Mouse (Mus musculus): ENCODE measurements at regions not wholly inside any gene's neighbourhood (a gene's known extent, or its start where the extent isn't known, plus 50 kb on each side); places are given as distances from the start of the nearest gene placed in this dataset.

- TF ChIP-seq POLR2A (IDR thresholded peaks at IDR 0.05; ENCODE audit: borderline replicate concordance, insufficient read depth, low read length) (no peak), CTCF (IDR thresholded peaks at IDR 0.05; ENCODE audit: borderline replicate concordance, insufficient read depth, low read depth, low read length) (no peak)
- Histone ChIP-seq H3K27me3 (ENCODE audit: control insufficient read depth, insufficient read depth, low read length) (no peaks in the 10 kb centered on the region), H3K27ac (ENCODE audit: insufficient read depth, low read length) (no peak overlapping the region), H3K4me1 (ENCODE audit: control insufficient read depth, insufficient read depth, low read length) (no peaks in the 10 kb centered on the region), H3K4me3 (replicated peaks; ENCODE audit: insufficient read depth, low read depth, low read length) (no peak overlapping the region)
- no peak for DNase-seq
- WGBS = 93% methylated on average over 5 of the region's 5 CpGs
Observed at GRCm38 (mm10) chr15:96179511-96179910, 107.8 kb upstream of the Arid2 start.

- Histone ChIP-seq H3K4me3 (replicated peaks; ENCODE audit: insufficient read depth, low read depth, low read length) (no peak overlapping the region), H3K4me1 (ENCODE audit: control insufficient read depth, insufficient read depth, low read length) (no peaks in the 10 kb centered on the region), H3K27me3 (ENCODE audit: control insufficient read depth, insufficient read depth, low read length) (no peaks in the 10 kb centered on the region), H3K27ac (ENCODE audit: insufficient read depth, low read length) (no peak overlapping the region)
- WGBS = 90% methylated on average over 5 of the region's 5 CpGs
- DNase-seq = no peak
- TF ChIP-seq POLR2A (IDR thresholded peaks at IDR 0.05; ENCODE audit: borderline replicate concordance, insufficient read depth, low read length) (no peak), CTCF (IDR thresholded peaks at IDR 0.05; ENCODE audit: borderline replicate concordance, insufficient read depth, low read depth, low read length) (no peak)
Observed at GRCm38 (mm10) chr15:96180036-96180435, 107.3 kb upstream of the Arid2 start.

- TF ChIP-seq POLR2A (IDR thresholded peaks at IDR 0.05; ENCODE audit: borderline replicate concordance, insufficient read depth, low read length) = no peak
- no peak for TF ChIP-seq CTCF (IDR thresholded peaks at IDR 0.05; ENCODE audit: borderline replicate concordance, insufficient read depth, low read depth, low read length)
- Histone ChIP-seq H3K4me3 (replicated peaks; ENCODE audit: insufficient read depth, low read depth, low read length) (no peak overlapping the region), H3K4me1 (ENCODE audit: control insufficient read depth, insufficient read depth, low read length) (no peaks in the 10 kb centered on the region), H3K27ac (ENCODE audit: insufficient read depth, low read length) (no peak overlapping the region), H3K27me3 (ENCODE audit: control insufficient read depth, insufficient read depth, low read length) (no peaks in the 10 kb centered on the region)
- 93% methylated on average over 8 of the region's 8 CpGs for WGBS
- no peak for DNase-seq
Observed at GRCm38 (mm10) chr15:96180977-96181376, 106.3 kb upstream of the Arid2 start.

- Histone ChIP-seq H3K4me1 (ENCODE audit: control insufficient read depth, insufficient read depth, low read length) (no peaks in the 10 kb centered on the region), H3K27ac (ENCODE audit: insufficient read depth, low read length) (no peak overlapping the region), H3K4me3 (replicated peaks; ENCODE audit: insufficient read depth, low read depth, low read length) (no peak overlapping the region), H3K27me3 (ENCODE audit: control insufficient read depth, insufficient read depth, low read length) (no peaks in the 10 kb centered on the region)
- DNase-seq = no peak
- TF ChIP-seq POLR2A (IDR thresholded peaks at IDR 0.05; ENCODE audit: borderline replicate concordance, insufficient read depth, low read length) (no peak), CTCF (IDR thresholded peaks at IDR 0.05; ENCODE audit: borderline replicate concordance, insufficient read depth, low read depth, low read length) (no peak)
- WGBS = 83% methylated on average over 5 of the region's 5 CpGs
Observed at GRCm38 (mm10) chr15:96182313-96182712, 105.0 kb upstream of the Arid2 start.

GRCm38 (mm10) chr15:96183069-96183468, 104.2 kb upstream of the Arid2 start:
- Histone ChIP-seq H3K4me3 (replicated peaks; ENCODE audit: insufficient read depth, low read depth, low read length) (no peak overlapping the region), H3K27ac (ENCODE audit: insufficient read depth, low read length) (no peak overlapping the region), H3K27me3 (ENCODE audit: control insufficient read depth, insufficient read depth, low read length) (no peaks in the 10 kb centered on the region), H3K4me1 (ENCODE audit: control insufficient read depth, insufficient read depth, low read length) (no peaks in the 10 kb centered on the region)
- no peak for DNase-seq
- TF ChIP-seq CTCF (IDR thresholded peaks at IDR 0.05; ENCODE audit: borderline replicate concordance, insufficient read depth, low read depth, low read length) = no peak
- TF ChIP-seq POLR2A (IDR thresholded peaks at IDR 0.05; ENCODE audit: borderline replicate concordance, insufficient read depth, low read length) = no peak
- 48% methylated on average over 6 of the region's 6 CpGs for WGBS

GRCm38 (mm10) chr15:96184666-96185065, 102.7 kb upstream of the Arid2 start:
- Histone ChIP-seq H3K4me1 (ENCODE audit: control insufficient read depth, insufficient read depth, low read length) (no peaks in the 10 kb centered on the region), H3K27ac (ENCODE audit: insufficient read depth, low read length) (no peak overlapping the region), H3K4me3 (replicated peaks; ENCODE audit: insufficient read depth, low read depth, low read length) (no peak overlapping the region), H3K27me3 (ENCODE audit: control insufficient read depth, insufficient read depth, low read length) (no peaks in the 10 kb centered on the region)
- no peak for DNase-seq
- no peak for TF ChIP-seq POLR2A (IDR thresholded peaks at IDR 0.05; ENCODE audit: borderline replicate concordance, insufficient read depth, low read length)
- TF ChIP-seq CTCF (IDR thresholded peaks at IDR 0.05; ENCODE audit: borderline replicate concordance, insufficient read depth, low read depth, low read length) = no peak
- 75% methylated on average over 8 of the region's 8 CpGs for WGBS

- TF ChIP-seq CTCF (IDR thresholded peaks at IDR 0.05; ENCODE audit: borderline replicate concordance, insufficient read depth, low read depth, low read length) (no peak), POLR2A (IDR thresholded peaks at IDR 0.05; ENCODE audit: borderline replicate concordance, insufficient read depth, low read length) (no peak)
- WGBS = 24% methylated on average over 4 of the region's 4 CpGs
- H3K27ac ChIP-seq (ENCODE audit: insufficient read depth, low read length) = no peak overlapping the region
- H3K4me3 ChIP-seq (replicated peaks; ENCODE audit: insufficient read depth, low read depth, low read length) = no peak overlapping the region
- H3K4me1 ChIP-seq (ENCODE audit: control insufficient read depth, insufficient read depth, low read length) = no peaks in the 10 kb centered on the region
- DNase-seq = no peak
- H3K27me3 ChIP-seq (ENCODE audit: control insufficient read depth, insufficient read depth, low read length) = no peaks in the 10 kb centered on the region
Observed at GRCm38 (mm10) chr15:96185429-96185828, 101.9 kb upstream of the Arid2 start.

GRCm38 (mm10) chr15:96185901-96186300, 101.4 kb upstream of the Arid2 start:
- H3K4me1 ChIP-seq (ENCODE audit: control insufficient read depth, insufficient read depth, low read length) = no peaks in the 10 kb centered on the region
- H3K27ac ChIP-seq (ENCODE audit: insufficient read depth, low read length) = no peak overlapping the region
- WGBS = 6% methylated on average over 5 of the region's 6 CpGs
- no peaks in the 10 kb centered on the region for H3K27me3 ChIP-seq (ENCODE audit: control insufficient read depth, insufficient read depth, low read length)
- TF ChIP-seq POLR2A (IDR thresholded peaks at IDR 0.05; ENCODE audit: borderline replicate concordance, insufficient read depth, low read length) (no peak), CTCF (IDR thresholded peaks at IDR 0.05; ENCODE audit: borderline replicate concordance, insufficient read depth, low read depth, low read length) (no peak)
- H3K4me3 ChIP-seq (replicated peaks; ENCODE audit: insufficient read depth, low read depth, low read length) = no peak overlapping the region
- DNase-seq = no peak

Data from cerebellum, adult 2 months (tissue).